ENCODE assay signal across 23 mouse cellular contexts in genomic region chr1:158507610-158508009, GRCm38 (mm10).
DNase-seq lines count a peak whose midpoint lies in the region; ATAC-seq and TF ChIP-seq lines count a peak whose summit lies in the region.
"Had no signal": no experiment of that assay in that cellular context is flagged by ENCODE, and none has a peak within 500 bp of the region (broad histone marks: within the 10 kb centered on the region; RNA-seq: fewer than 3 reads in every experiment).

No protein-coding gene starts in this region.

- H3K27me3 ChIP-seq in midbrain, embryonic 10.5 days (ENCODE audit: low read depth, poor library complexity, severe bottlenecking) = peaks cover 4% of the 10 kb centered on the region; the same call in 1 of the 2 replicates
- H3K27me3 ChIP-seq: embryonic facial prominence, embryonic 12.5 days; embryonic facial prominence, embryonic 15.5 days; forebrain, embryonic 13.5 days; hindbrain, embryonic 12.5 days; hindbrain, embryonic 15.5 days had no signal

- H3K36me3 ChIP-seq in midbrain, embryonic 10.5 days = peaks cover 42% of the 10 kb centered on the region
- H3K36me3 ChIP-seq: embryonic facial prominence, embryonic 12.5 days; embryonic facial prominence, embryonic 15.5 days had no signal

- H3K4me3 ChIP-seq in left cerebral cortex, adult 2 months = no peak overlapping the region
- no peak overlapping the region for H3K4me3 ChIP-seq in midbrain, embryonic 10.5 days
- H3K4me3 ChIP-seq: embryonic facial prominence, embryonic 12.5 days; embryonic facial prominence, embryonic 15.5 days; forebrain, embryonic 13.5 days; heart, adult 2 months; hindbrain, embryonic 12.5 days; hindbrain, embryonic 15.5 days had no signal

- H3K27ac ChIP-seq in left cerebral cortex, adult 2 months = peak overlapping the region; percentile 72
- no peak overlapping the region for H3K27ac ChIP-seq in midbrain, embryonic 10.5 days (replicated peaks)
- H3K27ac ChIP-seq: embryonic facial prominence, embryonic 12.5 days; embryonic facial prominence, embryonic 15.5 days; forebrain, embryonic 13.5 days; heart, adult 2 months; hindbrain, embryonic 12.5 days; hindbrain, embryonic 15.5 days had no signal

- WGBS in midbrain, embryonic 10.5 days = 76% methylated on average over 3 of the region's 3 CpGs

- peak; percentile 20; the same call in 1 of the 2 replicates for ATAC-seq in frontal cortex, adult (ENCODE audit: low TSS enrichment)
- ATAC-seq: activated CD4-positive, CD25-positive, alpha-beta regulatory T cell, adult 4 months; CD4-positive, CD25-positive, alpha-beta regulatory T cell, adult 4 months; forebrain, embryonic 13.5 days; intestine, postnatal 0 days had no signal

- H3K9me3 ChIP-seq in midbrain, embryonic 10.5 days (replicated peaks) = no peaks in the 10 kb centered on the region
- H3K9me3 ChIP-seq: embryonic facial prominence, embryonic 12.5 days; embryonic facial prominence, embryonic 15.5 days; forebrain, embryonic 13.5 days; hindbrain, embryonic 12.5 days; hindbrain, embryonic 15.5 days had no signal

- no peak for TF ChIP-seq CTCF in left cerebral cortex, adult 2 months (IDR thresholded peaks at IDR 0.05)

- H3K4me1 ChIP-seq in midbrain, embryonic 10.5 days = peaks cover 6% of the 10 kb centered on the region
- H3K4me1 ChIP-seq: embryonic facial prominence, embryonic 12.5 days; embryonic facial prominence, embryonic 15.5 days; forebrain, embryonic 13.5 days; hindbrain, embryonic 12.5 days; hindbrain, embryonic 15.5 days had no signal

- no peak for DNase-seq in frontal cortex, postnatal 14 days (ENCODE audit: low spot score in 2 of 2)
- no peak for DNase-seq in left cerebral cortex, adult 2 months (ENCODE audit: extremely low spot score in 1 of 2, low spot score in 2 of 2)
- DNase-seq in left cerebral cortex, adult 8-10 months (ENCODE audit: low spot score in 2 of 2) = no peak
- DNase-seq in MN1 (ENCODE audit: low spot score) = peak; percentile 30
- peak; percentile 66 for DNase-seq in brain, adult 2 months (ENCODE audit: low read depth, low spot score)
- no peak for DNase-seq in midbrain, embryonic 10.5 days (ENCODE audit: low spot score)
- DNase-seq: adrenal gland, adult 8-10 months; adrenal gland, postnatal 25 days; cerebellum, adult 18-20 months; cerebellum, adult 9-11 months; cerebellum, postnatal 25 days; gastrocnemius, postnatal 10 days; gastrocnemius, postnatal 36 days; heart, adult 2 months had no signal

- intact Hi-C loops in left cerebral cortex, adult 2 months (cut with DNase I) = no loop called here

Comparison
In these comparisons a context has a peak if more than half of its experiments do, and no peak if none do; other contexts are left out.
1. DNase-seq: peak in MN1 (single experiment) and brain, adult 2 months (single experiment); none in frontal cortex, postnatal 14 days (0 of 2), left cerebral cortex, adult 2 months (0 of 2), left cerebral cortex, adult 8-10 months (0 of 2) and midbrain, embryonic 10.5 days (single experiment).